Mouse (Mus musculus): ENCODE results near the gene Gm13694. TPM values are rescaled to one million over a fixed set of nuclear protein-coding genes. Genes with fewer than 3 reads are reported as not detected.
"Not testable (repeated sequence)": the region's sequence is repeated elsewhere in the genome, so short reads cannot be mapped to it uniquely, and the experiment has no call there.

The Gm13694 gene
- polyA plus RNA-seq, 1 experiment from 2014 or later: not detected

GRCm38 (mm10) chr2:83984443-83984842 is 5.7 kb downstream of the Gm13694 start, which contains the start of gene Gm13697:
Gm13697 (plus strand) TSS chr2:83984743.
- ATAC-seq; H3K9ac ChIP-seq (replicated peaks; ENCODE audit: low read depth); H3K4me1 ChIP-seq (ENCODE audit: insufficient read depth, low read depth, low read length); H3K27ac ChIP-seq (ENCODE audit: low read length); DNase-seq (ENCODE audit: low spot score); H3K4me2 ChIP-seq (replicated peaks; ENCODE audit: low read depth, low read length); H3K27me3 ChIP-seq (replicated peaks; ENCODE audit: insufficient read depth, low read length); H3K36me3 ChIP-seq (ENCODE audit: insufficient read depth, low read length); H3K9me3 ChIP-seq (ENCODE audit: low read length); H3K4me3 ChIP-seq (ENCODE audit: low read depth, low read length): not testable (repeated sequence)
- no CpG with 5 or more reads among the region's 6 CpGs for WGBS

DNA sequence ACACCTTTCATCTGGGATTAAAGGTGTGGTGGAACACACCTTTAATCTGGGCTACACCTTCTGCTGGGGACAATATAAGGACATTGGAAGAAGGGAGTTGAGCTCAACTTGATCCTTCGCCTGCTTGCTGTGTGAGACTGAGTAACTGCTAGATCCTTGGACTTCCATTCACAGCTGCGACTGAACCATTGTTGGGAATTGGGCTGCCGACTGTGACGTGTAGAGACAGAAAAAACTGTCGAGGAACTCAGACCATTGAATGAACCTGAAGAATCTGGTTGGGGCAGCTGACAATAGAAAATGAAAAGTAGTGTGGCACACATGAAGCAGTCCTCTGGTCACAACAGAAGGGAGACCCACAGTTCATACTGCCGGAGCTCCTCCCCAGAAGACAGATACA is 11.5 kb downstream of the Gm13694 start, which contains the start of gene Gm13691:
Gm13691 (plus strand) TSS at position 301 of the 400 bp plus-strand sequence.
- H3K27ac ChIP-seq (ENCODE audit: low read length); H3K36me3 ChIP-seq (ENCODE audit: insufficient read depth, low read length); H3K4me3 ChIP-seq (ENCODE audit: low read depth, low read length); ATAC-seq; H3K27me3 ChIP-seq (replicated peaks; ENCODE audit: insufficient read depth, low read length); H3K4me1 ChIP-seq (ENCODE audit: insufficient read depth, low read depth, low read length); H3K4me2 ChIP-seq (replicated peaks; ENCODE audit: low read depth, low read length); H3K9ac ChIP-seq (replicated peaks; ENCODE audit: low read depth); DNase-seq (ENCODE audit: low spot score); H3K9me3 ChIP-seq (ENCODE audit: low read length): not testable (repeated sequence)
- WGBS: no CpG with 5 or more reads among the region's 6 CpGs

- ATAC-seq (peak; percentile 67), DNase-seq (ENCODE audit: low spot score) (peak; percentile 62)
- H3K4me1 ChIP-seq (ENCODE audit: insufficient read depth, low read depth, low read length); H3K4me3 ChIP-seq (ENCODE audit: low read depth, low read length); H3K36me3 ChIP-seq (ENCODE audit: insufficient read depth, low read length); H3K27me3 ChIP-seq (replicated peaks; ENCODE audit: insufficient read depth, low read length); H3K9me3 ChIP-seq (ENCODE audit: low read length); H3K27ac ChIP-seq (ENCODE audit: low read length); H3K9ac ChIP-seq (replicated peaks; ENCODE audit: low read depth): not testable (repeated sequence)
- 20% methylated on average over 7 of the region's 9 CpGs for WGBS
- H3K4me2 ChIP-seq (replicated peaks; ENCODE audit: low read depth, low read length): peak overlapping the region; percentile 28
Observed at GRCm38 (mm10) chr2:83993639-83994255, 15.0 kb downstream of the Gm13694 start.

GRCm38 (mm10) chr2:83994526-83994925 is 15.8 kb downstream of the Gm13694 start:
- not testable (repeated sequence) for H3K4me3 ChIP-seq (ENCODE audit: low read depth, low read length); H3K27me3 ChIP-seq (replicated peaks; ENCODE audit: insufficient read depth, low read length); H3K9ac ChIP-seq (replicated peaks; ENCODE audit: low read depth); H3K4me2 ChIP-seq (replicated peaks; ENCODE audit: low read depth, low read length); H3K4me1 ChIP-seq (ENCODE audit: insufficient read depth, low read depth, low read length); H3K27ac ChIP-seq (ENCODE audit: low read length); DNase-seq (ENCODE audit: low spot score); ATAC-seq; H3K36me3 ChIP-seq (ENCODE audit: insufficient read depth, low read length); H3K9me3 ChIP-seq (ENCODE audit: low read length)
- WGBS: no CpG with 5 or more reads among the region's 3 CpGs

- WGBS: 37% methylated on average over 1 of the region's 1 CpGs
- Histone ChIP-seq H3K4me1 (ENCODE audit: insufficient read depth, low read depth, low read length) (no peaks in the 10 kb centered on the region), H3K27me3 (replicated peaks; ENCODE audit: insufficient read depth, low read length) (no peaks in the 10 kb centered on the region), H3K4me3 (ENCODE audit: low read depth, low read length) (no peak overlapping the region), H3K27ac (ENCODE audit: low read length) (no peak overlapping the region), H3K9me3 (ENCODE audit: low read length) (no peaks in the 10 kb centered on the region), H3K36me3 (ENCODE audit: insufficient read depth, low read length) (no peaks in the 10 kb centered on the region), H3K4me2 (replicated peaks; ENCODE audit: low read depth, low read length) (no peak overlapping the region), H3K9ac (replicated peaks; ENCODE audit: low read depth) (no peak overlapping the region)
- TF ChIP-seq CTCF (IDR thresholded peaks at IDR 0.05) (no peak), EP300 (IDR thresholded peaks at IDR 0.05) (no peak)
- ATAC-seq: no peak
- no peak for DNase-seq (ENCODE audit: low spot score)
Observed at GRCm38 (mm10) chr2:84008913-84009312, 30.2 kb downstream of the Gm13694 start.

DNA sequence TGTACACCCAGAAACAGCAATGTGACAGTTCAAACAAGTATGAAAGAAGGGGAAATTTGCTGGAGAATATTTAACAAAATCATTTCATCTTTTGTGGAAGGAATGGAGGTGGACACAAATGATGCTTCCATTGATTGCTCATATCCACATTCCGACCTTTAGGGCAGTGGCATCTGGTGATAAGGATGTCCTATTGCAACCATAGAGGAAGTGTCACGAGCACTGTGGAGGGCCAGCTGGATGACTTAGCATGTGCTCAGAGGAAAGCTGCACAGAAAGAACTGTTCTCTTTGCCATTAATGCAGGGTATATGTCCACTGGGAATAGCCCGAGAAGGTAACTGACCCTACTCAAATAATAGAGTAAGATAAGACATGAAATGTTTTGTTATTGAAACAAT is 31.1 kb downstream of the Gm13694 start:
- H3K4me2 ChIP-seq (replicated peaks; ENCODE audit: low read depth, low read length): no peak overlapping the region
- H3K9me3 ChIP-seq (ENCODE audit: low read length): no peaks in the 10 kb centered on the region
- ATAC-seq (no peak), DNase-seq (ENCODE audit: low spot score) (no peak)
- no peaks in the 10 kb centered on the region for H3K27me3 ChIP-seq (replicated peaks; ENCODE audit: insufficient read depth, low read length)
- no peak for TF ChIP-seq CTCF (IDR thresholded peaks at IDR 0.05)
- no peak for TF ChIP-seq EP300 (IDR thresholded peaks at IDR 0.05)
- H3K36me3 ChIP-seq (ENCODE audit: insufficient read depth, low read length): no peaks in the 10 kb centered on the region
- 42% methylated on average over 3 of the region's 3 CpGs for WGBS
- no peak overlapping the region for H3K27ac ChIP-seq (ENCODE audit: low read length)
- H3K4me1 ChIP-seq (ENCODE audit: insufficient read depth, low read depth, low read length): no peaks in the 10 kb centered on the region
- H3K4me3 ChIP-seq (ENCODE audit: low read depth, low read length): no peak overlapping the region
- no peak overlapping the region for H3K9ac ChIP-seq (replicated peaks; ENCODE audit: low read depth)

DNA sequence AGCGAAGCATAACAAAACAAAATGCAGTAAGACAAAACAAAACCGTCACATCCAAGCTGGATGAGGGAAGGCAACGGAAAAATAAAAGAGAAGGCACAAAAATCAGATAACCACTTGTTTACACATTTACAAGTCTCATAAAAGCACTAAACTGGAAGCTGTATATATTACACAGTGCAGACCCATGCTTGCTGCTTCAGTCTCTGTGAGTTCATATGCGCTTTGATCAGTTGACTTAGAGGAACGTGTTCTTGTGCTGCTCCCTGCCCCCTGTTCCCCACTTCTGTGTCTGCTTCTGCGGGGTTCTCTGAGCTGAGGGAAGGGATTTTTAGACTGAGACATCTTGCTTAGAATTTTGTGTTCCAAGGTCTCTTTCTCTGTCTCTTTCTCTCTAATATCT is 35.8 kb downstream of the Gm13694 start:
- Histone ChIP-seq H3K27ac (ENCODE audit: low read length) (no peak overlapping the region), H3K4me1 (ENCODE audit: insufficient read depth, low read depth, low read length) (peaks cover 5% of the 10 kb centered on the region; the same call in 1 of the 2 replicates), H3K27me3 (replicated peaks; ENCODE audit: insufficient read depth, low read length) (no peaks in the 10 kb centered on the region), H3K36me3 (ENCODE audit: insufficient read depth, low read length) (no peaks in the 10 kb centered on the region), H3K9me3 (ENCODE audit: low read length) (no peaks in the 10 kb centered on the region), H3K9ac (replicated peaks; ENCODE audit: low read depth) (no peak overlapping the region), H3K4me2 (replicated peaks; ENCODE audit: low read depth, low read length) (no peak overlapping the region), H3K4me3 (ENCODE audit: low read depth, low read length) (no peak overlapping the region)
- TF ChIP-seq CTCF (IDR thresholded peaks at IDR 0.05): no peak
- no peak for TF ChIP-seq EP300 (IDR thresholded peaks at IDR 0.05)
- no peak for ATAC-seq
- 37% methylated on average over 6 of the region's 6 CpGs for WGBS
- no peak for DNase-seq (ENCODE audit: low spot score)

- H3K4me2 ChIP-seq (replicated peaks; ENCODE audit: low read depth, low read length); DNase-seq (ENCODE audit: low spot score); H3K9ac ChIP-seq (replicated peaks; ENCODE audit: low read depth); H3K4me1 ChIP-seq (ENCODE audit: insufficient read depth, low read depth, low read length); H3K27me3 ChIP-seq (replicated peaks; ENCODE audit: insufficient read depth, low read length); H3K9me3 ChIP-seq (ENCODE audit: low read length); H3K4me3 ChIP-seq (ENCODE audit: low read depth, low read length); H3K27ac ChIP-seq (ENCODE audit: low read length); ATAC-seq; H3K36me3 ChIP-seq (ENCODE audit: insufficient read depth, low read length): not testable (repeated sequence)
- WGBS: 80% methylated on average over 4 of the region's 5 CpGs
Observed at GRCm38 (mm10) chr2:84016291-84016690, 37.6 kb downstream of the Gm13694 start.
